Mouse (Mus musculus): ENCODE measurements at regions not wholly inside any gene's neighbourhood (a gene's known extent, or its start where the extent isn't known, plus 50 kb on each side); places are given as distances from the start of the nearest gene placed in this dataset.

- ATAC-seq (ENCODE audit: low FRiP score, low read depth) = no peak
- H3K27me3 ChIP-seq = no peaks in the 10 kb centered on the region
- 86% methylated on average over 6 of the region's 6 CpGs for WGBS
- H3K4me3 ChIP-seq = no peak overlapping the region
- no peak overlapping the region for H3K27ac ChIP-seq (replicated peaks)
- no peaks in the 10 kb centered on the region for H3K9me3 ChIP-seq
- no peak overlapping the region for H3K4me2 ChIP-seq (replicated peaks)
- H3K9ac ChIP-seq (replicated peaks) = no peak overlapping the region
- peaks cover under 1% of the 10 kb centered on the region; the same call in 1 of the 2 replicates for H3K4me1 ChIP-seq
- no peaks in the 10 kb centered on the region for H3K36me3 ChIP-seq
Measured at GRCm38 (mm10) chr3:143909341-143909740, 295.7 kb downstream of the Lmo4 start.

DNA sequence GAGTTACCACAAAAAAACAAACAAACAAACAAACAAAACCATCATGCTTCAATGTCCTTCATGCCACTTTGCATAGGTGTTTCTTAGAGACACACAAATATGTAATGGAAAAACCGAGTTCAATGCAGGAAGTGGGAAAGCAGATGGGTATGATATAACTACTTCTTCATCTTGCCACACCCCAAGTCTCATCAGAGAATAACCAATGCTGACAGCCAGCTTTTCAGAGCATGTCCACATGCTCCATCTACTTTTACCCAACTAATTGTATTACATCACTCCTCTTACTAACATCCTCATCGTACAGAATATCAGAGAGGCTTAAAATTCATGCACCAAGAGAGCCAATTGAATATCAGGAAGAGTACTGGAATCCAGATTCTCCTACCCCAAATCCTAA, 301.6 kb downstream of the Lmo4 start:
- Histone ChIP-seq H3K4me3 (no peak overlapping the region), H3K4me2 (replicated peaks) (no peak overlapping the region), H3K27ac (replicated peaks) (no peak overlapping the region), H3K4me1 (no peaks in the 10 kb centered on the region), H3K36me3 (no peaks in the 10 kb centered on the region), H3K9me3 (no peaks in the 10 kb centered on the region), H3K27me3 (no peaks in the 10 kb centered on the region), H3K9ac (replicated peaks) (no peak overlapping the region)
- no peak for ATAC-seq (ENCODE audit: low FRiP score, low read depth)
- WGBS = 81% methylated on average over 2 of the region's 2 CpGs

GRCm38 (mm10) chr3:143880813-143881212, 324.2 kb downstream of the Lmo4 start:
- Histone ChIP-seq H3K4me1 (no peaks in the 10 kb centered on the region), H3K9me3 (no peaks in the 10 kb centered on the region), H3K36me3 (no peaks in the 10 kb centered on the region), H3K4me3 (no peak overlapping the region), H3K9ac (replicated peaks) (no peak overlapping the region), H3K27ac (replicated peaks) (no peak overlapping the region), H3K4me2 (replicated peaks) (no peak overlapping the region), H3K27me3 (no peaks in the 10 kb centered on the region)
- 88% methylated on average over 2 of the region's 2 CpGs for WGBS
- ATAC-seq (ENCODE audit: low FRiP score, low read depth) = no peak

- Histone ChIP-seq H3K9ac (replicated peaks) (no peak overlapping the region), H3K9me3 (no peaks in the 10 kb centered on the region), H3K4me1 (no peaks in the 10 kb centered on the region), H3K36me3 (no peaks in the 10 kb centered on the region), H3K27ac (replicated peaks) (no peak overlapping the region), H3K4me3 (no peak overlapping the region), H3K4me2 (replicated peaks) (no peak overlapping the region), H3K27me3 (no peaks in the 10 kb centered on the region)
- ATAC-seq (ENCODE audit: low FRiP score, low read depth) = no peak
- WGBS = 86% methylated on average over 3 of the region's 3 CpGs
Measured at GRCm38 (mm10) chr3:143873876-143874275, 331.1 kb downstream of the Lmo4 start.

DNA sequence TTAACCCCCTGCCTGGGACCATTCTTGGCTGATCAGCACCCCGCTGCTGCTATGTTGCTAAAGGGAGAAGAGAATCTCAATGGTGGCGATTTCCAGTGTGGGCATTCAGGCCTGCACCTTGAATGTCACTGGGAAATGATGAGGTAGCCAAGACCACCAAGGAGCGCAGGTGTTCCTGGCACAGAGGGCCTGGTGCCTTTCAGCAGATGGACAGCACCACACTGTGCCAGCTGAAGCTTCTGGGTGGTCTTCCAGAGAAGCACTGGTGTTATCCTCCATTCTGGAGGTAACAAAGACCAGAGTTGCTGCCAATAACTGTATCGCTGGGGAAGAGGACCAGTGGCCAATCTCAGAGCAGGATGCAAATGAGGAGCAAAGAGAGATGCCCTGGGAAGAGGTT, 338.5 kb downstream of the Lmo4 start:
- Histone ChIP-seq H3K4me1 (peaks cover 11% of the 10 kb centered on the region), H3K36me3 (no peaks in the 10 kb centered on the region), H3K9ac (replicated peaks) (no peak overlapping the region), H3K9me3 (no peaks in the 10 kb centered on the region), H3K4me3 (no peak overlapping the region), H3K27me3 (no peaks in the 10 kb centered on the region), H3K4me2 (replicated peaks) (no peak overlapping the region), H3K27ac (replicated peaks) (no peak overlapping the region)
- WGBS = 65% methylated on average over 4 of the region's 4 CpGs
- ATAC-seq (ENCODE audit: low FRiP score, low read depth) = no peak

DNA sequence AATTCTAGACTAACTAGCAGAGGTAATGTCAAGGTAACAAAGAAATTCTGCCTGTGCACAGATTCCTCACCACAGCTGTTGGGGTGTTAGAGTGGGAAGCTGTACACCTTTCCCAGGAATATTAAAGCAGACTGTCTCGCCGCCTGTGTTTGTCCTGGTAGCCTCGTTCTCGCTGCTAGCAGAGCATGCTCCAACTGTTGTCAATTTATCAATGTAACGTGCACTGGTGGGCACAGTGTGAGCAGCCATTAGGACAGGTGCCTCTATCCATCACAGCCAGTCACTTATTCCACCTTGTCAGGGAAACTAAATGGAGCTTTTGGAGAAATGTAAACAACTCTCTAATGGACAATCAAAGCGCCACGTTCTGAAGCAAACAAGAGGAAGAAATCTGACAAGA, 339.4 kb downstream of the Lmo4 start:
- WGBS = 79% methylated on average over 7 of the region's 7 CpGs
- Histone ChIP-seq H3K4me2 (replicated peaks) (no peak overlapping the region), H3K9ac (replicated peaks) (no peak overlapping the region), H3K27me3 (no peaks in the 10 kb centered on the region), H3K4me1 (peaks cover 11% of the 10 kb centered on the region), H3K27ac (replicated peaks) (no peak overlapping the region), H3K36me3 (no peaks in the 10 kb centered on the region), H3K9me3 (no peaks in the 10 kb centered on the region), H3K4me3 (no peak overlapping the region)
- no peak for ATAC-seq (ENCODE audit: low FRiP score, low read depth)

DNA sequence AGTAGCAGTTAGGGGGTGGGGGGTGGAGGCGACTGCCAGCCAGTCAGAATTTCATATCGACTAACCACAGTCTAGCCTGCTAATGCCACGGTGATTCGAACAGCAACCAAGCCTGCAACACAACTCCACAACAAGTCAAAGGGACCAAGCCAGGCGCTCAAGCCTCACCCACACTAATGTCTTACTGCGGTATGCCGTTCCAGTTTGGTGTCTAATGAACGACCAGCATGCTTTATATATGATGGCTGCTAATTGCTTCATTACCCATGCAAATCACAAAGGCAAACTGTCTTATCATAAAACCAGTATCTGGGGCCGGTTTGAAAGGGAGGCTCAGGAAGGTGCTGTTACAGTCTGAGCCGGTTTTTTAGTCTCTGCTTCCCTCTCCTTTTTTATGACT, 340.5 kb downstream of the Lmo4 start:
- Histone ChIP-seq H3K4me1 (peaks cover 11% of the 10 kb centered on the region), H3K27ac (replicated peaks) (no peak overlapping the region), H3K4me3 (no peak overlapping the region), H3K27me3 (no peaks in the 10 kb centered on the region), H3K4me2 (replicated peaks) (no peak overlapping the region), H3K36me3 (no peaks in the 10 kb centered on the region), H3K9ac (replicated peaks) (no peak overlapping the region), H3K9me3 (no peaks in the 10 kb centered on the region)
- ATAC-seq (ENCODE audit: low FRiP score, low read depth) = 0 out of 2 replicates have a peak, but pooled peaks have one; percentile 18
- WGBS = 81% methylated on average over 10 of the region's 10 CpGs

GRCm38 (mm10) chr3:143862531-143862930, 342.5 kb downstream of the Lmo4 start:
- Histone ChIP-seq H3K4me3 (no peak overlapping the region), H3K27ac (replicated peaks) (no peak overlapping the region), H3K9ac (replicated peaks) (no peak overlapping the region), H3K9me3 (no peaks in the 10 kb centered on the region), H3K27me3 (no peaks in the 10 kb centered on the region), H3K36me3 (no peaks in the 10 kb centered on the region), H3K4me1 (peaks cover 11% of the 10 kb centered on the region), H3K4me2 (replicated peaks) (no peak overlapping the region)
- no peak for ATAC-seq (ENCODE audit: low FRiP score, low read depth)
- WGBS = 91% methylated on average over 11 of the region's 11 CpGs

GRCm38 (mm10) chr3:143861866-143862265, 343.2 kb downstream of the Lmo4 start:
- Histone ChIP-seq H3K27ac (replicated peaks) (no peak overlapping the region), H3K36me3 (no peaks in the 10 kb centered on the region), H3K9me3 (no peaks in the 10 kb centered on the region), H3K4me2 (replicated peaks) (no peak overlapping the region), H3K27me3 (no peaks in the 10 kb centered on the region), H3K4me3 (no peak overlapping the region), H3K4me1 (peaks cover 11% of the 10 kb centered on the region), H3K9ac (replicated peaks) (no peak overlapping the region)
- WGBS = 79% methylated on average over 4 of the region's 4 CpGs
- no peak for ATAC-seq (ENCODE audit: low FRiP score, low read depth)

GRCm38 (mm10) chr3:143835611-143836240, 369.3 kb downstream of the Lmo4 start:
- ATAC-seq (ENCODE audit: low FRiP score, low read depth) = no peak
- no peaks in the 10 kb centered on the region for H3K27me3 ChIP-seq
- WGBS = 88% methylated on average over 7 of the region's 7 CpGs

GRCm38 (mm10) chr3:143834725-143835124, 370.3 kb downstream of the Lmo4 start:
- Histone ChIP-seq H3K36me3 (no peaks in the 10 kb centered on the region), H3K4me1 (no peaks in the 10 kb centered on the region), H3K4me3 (no peak overlapping the region), H3K9me3 (no peaks in the 10 kb centered on the region), H3K27me3 (no peaks in the 10 kb centered on the region), H3K27ac (replicated peaks) (no peak overlapping the region), H3K9ac (replicated peaks) (no peak overlapping the region), H3K4me2 (replicated peaks) (no peak overlapping the region)
- no peak for ATAC-seq (ENCODE audit: low FRiP score, low read depth)
- WGBS = 86% methylated on average over 2 of the region's 2 CpGs

More at GRCm38 (mm10) chr3:143835611-143836240, 369.3 kb downstream of the Lmo4 start:
- no peak overlapping the region for H3K27ac ChIP-seq (replicated peaks)
- no peaks in the 10 kb centered on the region for H3K36me3 ChIP-seq
- H3K4me3 ChIP-seq = no peak overlapping the region
- no peaks in the 10 kb centered on the region for H3K4me1 ChIP-seq
- no peaks in the 10 kb centered on the region for H3K9me3 ChIP-seq
- no peak overlapping the region for H3K9ac ChIP-seq (replicated peaks)
- H3K4me2 ChIP-seq (replicated peaks) = no peak overlapping the region

- 57% methylated on average over 1 of the region's 1 CpGs for WGBS
Measured at GRCm38 (mm10) chr3:143823395-143823777, 381.6 kb downstream of the Lmo4 start.

More at GRCm38 (mm10) chr3:143823395-143823777, 381.6 kb downstream of the Lmo4 start:
- no peak overlapping the region for H3K4me2 ChIP-seq (replicated peaks)
- no peaks in the 10 kb centered on the region for H3K4me1 ChIP-seq
- no peaks in the 10 kb centered on the region for H3K36me3 ChIP-seq
- no peaks in the 10 kb centered on the region for H3K27me3 ChIP-seq
- H3K4me3 ChIP-seq = no peak overlapping the region
- ATAC-seq (ENCODE audit: low FRiP score, low read depth) = no peak
- no peak overlapping the region for H3K27ac ChIP-seq (replicated peaks)
- no peak overlapping the region for H3K9ac ChIP-seq (replicated peaks)
- no peaks in the 10 kb centered on the region for H3K9me3 ChIP-seq
